Mouse (Mus musculus) myocyte (in vitro differentiated cells): ENCODE data around the gene Wwox. TPM values are rescaled to one million over a fixed set of nuclear protein-coding genes. Genes with fewer than 3 reads are reported as not detected.

ENCODE experiments used
- H3K27me3 ChIP-seq: one replicate; pipeline ENCODE4 v1.6.1; 2011; ENCODE audit not compliant: control insufficient read depth, insufficient read depth, insufficient read length
- H3K36me3 ChIP-seq: one replicate; pipeline ENCODE4 v1.6.1; 2011; ENCODE audit not compliant: control insufficient read depth, insufficient read depth
- H3K4me2 ChIP-seq: one replicate; pipeline ENCODE4 v1.6.1; 2011; ENCODE audit warnings: low read depth, control low read depth
- H3K4me3 ChIP-seq: one replicate; pipeline ENCODE4 v1.5.1; 2011; ENCODE audit warnings: mild to moderate bottlenecking, control low read depth, moderate library complexity
- H3K79me2 ChIP-seq: one replicate; pipeline ENCODE4 v1.6.1; 2011; ENCODE audit not compliant: control insufficient read depth, insufficient read depth
- H3ac ChIP-seq: one replicate; pipeline ENCODE4 v1.6.1; 2011; ENCODE audit not compliant: control insufficient read depth, insufficient read length
- CEBPB ChIP-seq: IDR thresholded peaks from 2 replicates; pipeline ENCODE4 v1.6.1; 2011; ENCODE audit warnings: mild to moderate bottlenecking, moderate library complexity; ENCODE audit not compliant: poor library complexity, insufficient read depth, severe bottlenecking
- E2F4 ChIP-seq: IDR thresholded peaks from one replicate; pipeline ENCODE4 v1.6.1; 2011; ENCODE audit warnings: mild to moderate bottlenecking, control low read depth, moderate library complexity; ENCODE audit not compliant: insufficient read depth
- MAX ChIP-seq: IDR thresholded peaks from one replicate; pipeline ENCODE4 v1.6.1; 2011; ENCODE audit warnings: low read depth, mild to moderate bottlenecking, control low read depth
- MYOD1 ChIP-seq, 3 experiments: IDR thresholded peaks; one replicate each; pipeline ENCODE4 v1.6.1; 2011; ENCODE audit warnings: control low read depth in 2 of 3, low read depth in 2 of 3, mild to moderate bottlenecking in 2 of 3, moderate library complexity in 1 of 3; ENCODE audit not compliant: insufficient read length in 2 of 3, control insufficient read depth in 1 of 3
- MYOG ChIP-seq, 3 experiments: IDR thresholded peaks; one replicate each; pipeline ENCODE4 v1.6.1; 2011; ENCODE audit warnings: control low read depth in 2 of 3, low read depth in 2 of 3, mild to moderate bottlenecking in 2 of 3; ENCODE audit not compliant: insufficient read length in 2 of 3, control insufficient read depth in 1 of 3, insufficient read depth in 1 of 3
- POLR2A ChIP-seq: IDR thresholded peaks from one replicate; pipeline ENCODE4 v1.6.1; 2011; ENCODE audit warnings: low read depth, mild to moderate bottlenecking, control low read depth, moderate library complexity; ENCODE audit not compliant: insufficient read length
- POLR2AphosphoS2 ChIP-seq: IDR thresholded peaks from one replicate; pipeline ENCODE4 v1.6.1; 2011; ENCODE audit warnings: low read depth, control low read depth; ENCODE audit not compliant: insufficient read length
- REST ChIP-seq: IDR thresholded peaks from one replicate; pipeline ENCODE4 v1.6.1; 2011; ENCODE audit warnings: mild to moderate bottlenecking, control low read depth, moderate library complexity; ENCODE audit not compliant: insufficient read depth, insufficient read length
- SRF ChIP-seq: IDR thresholded peaks from one replicate; pipeline ENCODE4 v1.6.1; 2011; ENCODE audit warnings: low read depth; ENCODE audit not compliant: control insufficient read depth, insufficient read length
- TCF12 ChIP-seq: IDR thresholded peaks from one replicate; pipeline ENCODE4 v1.6.1; 2011; ENCODE audit warnings: mild to moderate bottlenecking, control low read depth; ENCODE audit not compliant: poor library complexity, insufficient read depth, severe bottlenecking
- TCF3 ChIP-seq: IDR thresholded peaks from one replicate; pipeline ENCODE4 v1.6.1; 2011; ENCODE audit warnings: low read depth, control low read depth; ENCODE audit not compliant: insufficient read length
- USF1 ChIP-seq: IDR thresholded peaks from one replicate; pipeline ENCODE4 v1.6.1; 2011; ENCODE audit warnings: low read depth, mild to moderate bottlenecking, control low read depth, moderate library complexity
- polyA plus RNA-seq: library from polyadenylated mRNA; unstranded; fragments of >200 nt; fragmentation: generic; extraction: Trizol; gene quantifications from one replicate; pipeline ENCODE4 v1.2.1, GENCODE M21; 2012; ENCODE audit warnings: missing spikeins

Wwox gene
- polyA plus RNA-seq, 1 experiment: 8.6 TPM

- Histone ChIP-seq H3ac (no peak overlapping the region), H3K36me3 (no peaks in the 10 kb centered on the region), H3K4me3 (no peak overlapping the region), H3K79me2 (no peaks in the 10 kb centered on the region), H3K4me2 (no peak overlapping the region), H3K27me3 (no peaks in the 10 kb centered on the region)
- TF ChIP-seq MYOD1 (IDR thresholded peaks at IDR 0.05; ENCODE audit: control insufficient read depth in 1 of 3, insufficient read length in 2 of 3, low read depth in 2 of 3) (peak in 1 of 3 experiments; percentile 24), E2F4 (no peak)
Observed at GRCm38 (mm10) chr8:114626897-114627296, 187.4 kb downstream of the Wwox start.

GRCm38 (mm10) chr8:114629719-114630118 is 190.3 kb downstream of the Wwox start:
- Histone ChIP-seq H3K4me2 (no peak overlapping the region), H3ac (no peak overlapping the region)
- TF ChIP-seq TCF3 (no peak), CEBPB (no peak), TCF12 (no peak), REST (no peak), USF1 (no peak), MAX (no peak), MYOG (IDR thresholded peaks at IDR 0.05; ENCODE audit: control insufficient read depth in 1 of 3, insufficient read depth in 1 of 3, insufficient read length in 2 of 3, low read depth in 2 of 3) (no peak), POLR2A (no peak), E2F4 (no peak), POLR2AphosphoS2 (no peak), MYOD1 (IDR thresholded peaks at IDR 0.05; ENCODE audit: control insufficient read depth in 1 of 3, insufficient read length in 2 of 3, low read depth in 2 of 3) (no peak), SRF (no peak)

GRCm38 (mm10) chr8:114631087-114631486 is 191.6 kb downstream of the Wwox start:
- TF ChIP-seq POLR2A (no peak), CEBPB (no peak), POLR2AphosphoS2 (no peak), USF1 (no peak), MYOG (IDR thresholded peaks at IDR 0.05; ENCODE audit: control insufficient read depth in 1 of 3, insufficient read depth in 1 of 3, insufficient read length in 2 of 3, low read depth in 2 of 3) (no peak), REST (no peak), E2F4 (no peak), SRF (no peak), MYOD1 (IDR thresholded peaks at IDR 0.05; ENCODE audit: control insufficient read depth in 1 of 3, insufficient read length in 2 of 3, low read depth in 2 of 3) (no peak), MAX (no peak), TCF3 (no peak), TCF12 (no peak)
- H3K4me3 ChIP-seq: no peak overlapping the region
- no peaks in the 10 kb centered on the region for H3K79me2 ChIP-seq
- H3K36me3 ChIP-seq: no peaks in the 10 kb centered on the region
- H3ac ChIP-seq: no peak overlapping the region
- no peaks in the 10 kb centered on the region for H3K27me3 ChIP-seq
- no peak overlapping the region for H3K4me2 ChIP-seq

More at GRCm38 (mm10) chr8:114629719-114630118, 190.3 kb downstream of the Wwox start:
- no peaks in the 10 kb centered on the region for H3K36me3 ChIP-seq
- H3K79me2 ChIP-seq: no peaks in the 10 kb centered on the region
- H3K4me3 ChIP-seq: no peak overlapping the region
- H3K27me3 ChIP-seq: no peaks in the 10 kb centered on the region

GRCm38 (mm10) chr8:114634151-114634550 is 194.7 kb downstream of the Wwox start:
- no peak for TF ChIP-seq TCF12
- TF ChIP-seq USF1: no peak
- no peak for TF ChIP-seq MAX
- no peak for TF ChIP-seq E2F4
- TF ChIP-seq MYOG (IDR thresholded peaks at IDR 0.05; ENCODE audit: control insufficient read depth in 1 of 3, insufficient read depth in 1 of 3, insufficient read length in 2 of 3, low read depth in 2 of 3): no peak
- no peak for TF ChIP-seq MYOD1 (IDR thresholded peaks at IDR 0.05; ENCODE audit: control insufficient read depth in 1 of 3, insufficient read length in 2 of 3, low read depth in 2 of 3)
- TF ChIP-seq CEBPB: no peak
- no peak for TF ChIP-seq REST
- no peak for TF ChIP-seq TCF3
- no peak for TF ChIP-seq POLR2AphosphoS2
- TF ChIP-seq POLR2A: no peak
- TF ChIP-seq SRF: no peak
- Histone ChIP-seq H3K36me3 (no peaks in the 10 kb centered on the region), H3K79me2 (no peaks in the 10 kb centered on the region), H3ac (no peak overlapping the region), H3K4me2 (no peak overlapping the region), H3K4me3 (no peak overlapping the region), H3K27me3 (no peaks in the 10 kb centered on the region)

- no peak overlapping the region for H3ac ChIP-seq
- no peaks in the 10 kb centered on the region for H3K27me3 ChIP-seq
- no peak overlapping the region for H3K4me3 ChIP-seq
- TF ChIP-seq REST (no peak), TCF3 (no peak), E2F4 (no peak), CEBPB (no peak), POLR2AphosphoS2 (no peak), TCF12 (no peak), SRF (no peak), MAX (no peak), POLR2A (no peak), USF1 (no peak), MYOD1 (IDR thresholded peaks at IDR 0.05; ENCODE audit: control insufficient read depth in 1 of 3, insufficient read length in 2 of 3, low read depth in 2 of 3) (no peak), MYOG (IDR thresholded peaks at IDR 0.05; ENCODE audit: control insufficient read depth in 1 of 3, insufficient read depth in 1 of 3, insufficient read length in 2 of 3, low read depth in 2 of 3) (no peak)
- H3K4me2 ChIP-seq: no peak overlapping the region
- no peaks in the 10 kb centered on the region for H3K79me2 ChIP-seq
- H3K36me3 ChIP-seq: no peaks in the 10 kb centered on the region
Observed at GRCm38 (mm10) chr8:114634669-114635410, 195.4 kb downstream of the Wwox start.
